Mouse (Mus musculus): ENCODE results near the gene Ntsr1.

The Ntsr1 gene

GRCm38 (mm10) chr2:180508455-180509115 is 8.8 kb downstream of the Ntsr1 start:
- DNase-seq = no peak

- no peak for DNase-seq
Measured at GRCm38 (mm10) chr2:180510867-180511266, 11.1 kb downstream of the Ntsr1 start.

GRCm38 (mm10) chr2:180511875-180512661 is 12.3 kb downstream of the Ntsr1 start:
- no peak for DNase-seq

GRCm38 (mm10) chr2:180513019-180513418 is 13.2 kb downstream of the Ntsr1 start:
- no peak for DNase-seq

GRCm38 (mm10) chr2:180513835-180514234 is 14.1 kb downstream of the Ntsr1 start:
- DNase-seq = no peak

DNA sequence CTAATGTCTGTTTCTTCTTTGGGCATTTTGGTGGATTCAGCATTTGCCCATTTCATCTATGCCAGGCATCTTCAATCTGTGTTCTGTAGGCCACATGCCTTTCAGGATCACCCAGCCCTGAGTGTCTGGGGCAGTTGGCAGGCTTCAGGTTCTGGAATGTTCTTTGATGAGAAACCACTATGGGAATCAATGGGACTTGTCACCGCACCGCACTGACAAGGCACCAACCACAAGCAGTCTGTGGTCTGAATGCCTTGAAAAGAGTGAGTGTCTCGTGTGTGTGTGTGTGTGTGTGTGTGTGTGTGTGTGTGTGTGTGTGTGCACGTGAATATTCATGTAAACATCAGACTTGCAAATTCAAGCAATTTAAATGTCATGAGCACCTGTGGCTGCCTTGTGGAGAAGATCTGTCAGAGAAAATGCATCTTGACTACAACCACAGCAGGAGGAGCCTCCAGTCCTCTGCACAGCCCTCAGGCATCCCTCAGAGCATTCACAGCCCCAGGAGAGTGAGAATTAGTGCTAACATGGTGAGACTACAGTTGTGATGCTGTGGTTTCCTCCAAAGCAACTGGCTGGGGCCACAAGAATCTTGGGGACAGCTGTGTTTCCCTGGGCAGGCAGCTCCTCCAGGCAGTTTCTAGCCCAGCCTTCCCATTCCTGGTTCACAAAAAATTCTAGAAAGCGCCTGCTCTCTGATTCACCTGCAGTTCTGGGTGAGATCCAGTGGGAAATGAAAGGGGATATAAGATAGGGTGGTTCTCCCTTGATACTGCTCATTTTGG is 21.9 kb downstream of the Ntsr1 start:
- no peak for DNase-seq

- DNase-seq = no peak
Measured at GRCm38 (mm10) chr2:180522825-180523224, 23.0 kb downstream of the Ntsr1 start.

DNA sequence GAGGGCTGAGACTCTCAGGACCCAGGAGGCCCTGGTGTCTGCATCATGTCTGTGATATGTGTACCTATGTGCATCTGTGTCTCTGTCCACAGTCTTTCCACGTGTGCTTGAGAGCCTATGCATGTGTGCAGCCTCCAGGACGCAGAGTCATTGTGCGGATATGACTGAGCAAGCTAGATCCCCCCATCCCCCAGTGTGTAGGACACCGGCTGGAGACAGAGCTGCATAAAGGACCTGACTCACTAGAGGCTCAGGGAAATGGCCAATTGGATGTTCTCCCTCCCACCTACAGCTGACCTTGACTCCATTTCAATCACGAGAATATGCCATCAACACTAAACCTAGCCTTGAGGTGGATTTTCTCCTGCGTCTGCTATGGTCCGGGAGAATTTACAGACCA is 27.7 kb downstream of the Ntsr1 start:
- no peak for DNase-seq

- no peak for DNase-seq
Measured at GRCm38 (mm10) chr2:180527883-180528282, 28.1 kb downstream of the Ntsr1 start.

- no peak for DNase-seq
Measured at GRCm38 (mm10) chr2:180530130-180530529, 30.4 kb downstream of the Ntsr1 start.

DNA sequence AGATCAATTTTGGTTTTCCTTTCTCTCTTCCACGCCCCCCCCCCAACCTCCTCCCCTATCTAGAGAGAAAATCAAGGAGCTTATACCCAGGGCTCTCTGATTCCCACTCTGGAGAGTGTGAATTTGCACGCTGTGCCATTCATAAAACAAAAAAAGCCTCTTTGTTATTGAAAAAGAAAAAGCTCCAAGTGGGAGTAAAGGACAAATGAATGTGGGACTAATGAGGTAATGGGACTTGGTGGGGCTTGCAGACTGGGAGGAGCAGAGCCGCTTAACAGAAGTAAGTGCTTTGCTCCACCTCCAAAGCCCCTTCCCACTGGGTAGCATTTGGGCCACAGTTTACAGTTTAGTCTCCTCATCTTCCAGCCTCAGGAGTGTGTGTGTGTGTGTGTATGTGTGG is 30.8 kb downstream of the Ntsr1 start:
- DNase-seq = no peak

- DNase-seq = no peak
Measured at GRCm38 (mm10) chr2:180531671-180532385, 32.1 kb downstream of the Ntsr1 start.

DNA sequence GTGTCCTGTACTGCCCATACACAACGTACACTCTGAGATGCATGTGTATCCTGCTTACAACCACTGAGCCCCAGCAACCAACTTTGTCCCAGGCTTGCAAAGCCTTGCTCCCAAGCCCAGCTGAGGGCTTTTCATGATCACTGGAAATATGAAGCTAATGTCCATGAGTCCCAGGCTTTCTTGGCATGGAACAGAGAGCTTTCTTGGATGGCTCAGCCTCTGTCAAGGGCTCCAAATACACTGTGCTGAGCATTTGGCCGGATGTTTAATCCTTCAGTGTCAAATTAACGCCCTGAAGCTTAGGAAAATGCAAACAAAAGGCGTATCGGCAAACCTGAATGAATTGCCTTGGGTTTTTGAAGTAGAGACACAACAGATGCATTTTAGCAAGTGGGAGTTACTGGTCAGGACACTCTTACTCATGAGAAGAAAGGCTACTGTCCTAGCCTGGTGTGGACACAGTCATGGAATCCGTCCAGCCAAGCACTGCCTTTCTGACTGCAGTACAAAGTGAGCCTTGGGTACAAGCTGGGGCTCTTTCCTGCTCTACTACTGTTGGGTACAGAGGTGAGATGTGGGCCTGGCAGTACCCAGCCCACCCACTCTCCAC is 32.7 kb downstream of the Ntsr1 start:
- DNase-seq = no peak

DNA sequence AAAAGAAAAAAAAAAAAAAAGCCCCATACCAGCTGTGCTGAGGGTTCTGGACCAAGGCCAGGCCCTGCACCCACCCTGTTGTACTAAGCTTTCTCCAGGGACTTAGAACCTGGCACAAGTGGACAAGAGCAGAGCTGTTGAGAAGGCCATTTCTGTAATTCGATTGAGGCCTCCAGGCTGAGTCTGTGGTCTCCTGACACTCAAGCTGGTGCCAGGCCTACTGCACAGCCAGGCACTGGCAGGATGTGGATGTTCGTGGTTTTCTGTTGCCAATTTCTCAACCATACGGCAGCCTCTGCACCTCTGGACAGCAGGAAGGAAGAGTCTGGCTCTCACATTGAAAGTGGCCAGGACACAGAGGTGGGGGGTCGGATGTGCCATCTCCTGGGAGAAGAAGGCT is 33.5 kb downstream of the Ntsr1 start:
- no peak for DNase-seq

DNA sequence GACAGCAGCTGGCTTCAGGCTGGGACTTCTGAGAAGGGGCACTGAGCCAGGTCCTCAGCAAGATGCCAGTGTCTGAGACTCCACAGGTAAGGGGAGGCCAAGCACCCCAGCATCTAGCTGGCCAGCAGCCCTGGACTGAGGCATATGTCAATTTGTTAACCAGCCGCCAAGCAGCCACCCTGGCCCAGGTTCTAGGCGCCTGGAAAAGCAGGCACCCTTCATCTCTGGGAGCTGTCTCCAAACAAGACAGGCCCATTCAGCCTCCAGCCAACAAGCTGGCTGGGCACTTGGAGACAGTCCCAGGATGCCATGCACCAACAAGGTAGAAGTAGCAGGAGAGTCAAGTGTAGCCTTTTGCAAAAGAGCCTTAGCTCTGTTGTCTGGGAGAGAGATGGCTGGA is 43.9 kb downstream of the Ntsr1 start:
- DNase-seq = no peak

GRCm38 (mm10) chr2:180545046-180545445 is 45.3 kb downstream of the Ntsr1 start:
- DNase-seq = no peak

- no peak for DNase-seq
Measured at GRCm38 (mm10) chr2:180547384-180548106, 47.8 kb downstream of the Ntsr1 start.

DNA sequence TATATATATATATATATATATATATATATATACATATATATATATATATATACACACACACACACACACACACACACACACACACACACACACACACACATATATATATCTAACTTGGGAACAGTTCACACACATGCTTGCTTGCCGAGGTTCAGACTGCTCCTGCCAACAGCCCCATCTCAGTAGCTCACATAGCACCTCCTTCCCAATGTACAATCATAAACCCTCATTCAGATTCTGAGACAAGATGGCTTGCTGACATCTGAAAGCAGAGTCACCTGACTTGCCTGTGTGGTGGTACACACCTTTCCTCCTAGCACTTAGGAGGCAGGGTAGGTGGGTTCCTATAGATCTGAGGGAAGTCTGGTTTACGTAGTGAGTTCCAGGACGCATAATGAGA is 52.6 kb downstream of the Ntsr1 start:
- DNase-seq = no peak

DNA sequence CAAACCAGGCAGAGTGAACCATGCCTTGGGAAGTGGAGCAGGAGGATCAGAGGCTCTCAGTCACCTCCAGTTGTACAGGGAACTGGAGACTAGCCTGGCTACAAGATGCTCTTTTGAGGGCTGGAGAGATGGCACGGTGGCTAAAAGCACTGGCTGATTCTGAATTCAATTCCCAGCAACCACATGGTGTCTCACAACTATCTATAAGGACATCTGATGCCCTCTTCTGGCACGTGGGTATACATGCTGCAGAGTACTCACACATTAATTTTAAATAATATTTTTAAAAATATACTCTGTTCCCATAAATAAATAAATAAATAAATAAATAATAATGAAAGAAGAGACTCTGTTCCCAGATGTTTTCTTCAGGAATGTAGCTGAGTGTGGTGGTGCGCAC is 55.4 kb downstream of the Ntsr1 start:
- DNase-seq = no peak

- no peak for DNase-seq
Measured at GRCm38 (mm10) chr2:180556470-180556869, 56.7 kb downstream of the Ntsr1 start.

- DNase-seq = no peak
Measured at GRCm38 (mm10) chr2:180560245-180560644, 60.5 kb downstream of the Ntsr1 start.

DNA sequence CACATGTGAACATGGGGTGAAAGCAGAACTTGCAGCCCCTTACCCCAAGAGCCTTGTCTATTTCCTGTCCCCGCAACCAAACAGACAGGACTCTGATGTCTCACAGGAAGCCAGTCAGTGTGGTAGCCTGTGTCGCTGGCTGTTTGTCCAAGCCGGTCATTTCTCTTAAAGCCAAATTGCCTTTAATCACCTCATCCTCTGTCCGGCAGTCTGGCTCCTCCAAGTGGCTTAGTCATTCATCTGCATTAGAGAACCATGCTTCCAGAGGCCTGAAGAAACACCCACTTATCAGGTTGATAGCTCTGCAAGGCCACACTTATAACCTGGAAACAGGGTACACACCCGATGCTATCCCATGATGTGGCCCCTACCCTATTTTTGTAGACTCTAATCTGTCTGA is 62.4 kb downstream of the Ntsr1 start:
- DNase-seq = no peak
